Mouse (Mus musculus) embryonic stem cell, embryonic (primary cell): ENCODE measurements around the gene Ppp2r5a.

ENCODE experiments used
- CTCF ChIA-PET, 4 experiments: fragments of 300-600 bp in 2 of 4; fragments of 350-600 bp in 2 of 4; sonication (Branson Sonifier 250); formaldehyde crosslinking; loops; one replicate each; lab custom pipeline; 2022; ENCODE audit warnings: inconsistent platforms in 2 of 4; lab: Charles Lee
- POLR2A ChIA-PET, 4 experiments: fragments of 300-600 bp in 2 of 4; fragments of 350-600 bp in 2 of 4; sonication (Branson Sonifier 250); formaldehyde crosslinking; loops; one replicate each; lab custom pipeline; 2022; ENCODE audit warnings: antibody characterized with exemption in 4 of 4, inconsistent platforms in 1 of 4; lab: Charles Lee

Gene Ppp2r5a

GRCm38 (mm10) chr1:191326233-191326882, 76.7 kb downstream of the Ppp2r5a start:
- ChIA-PET CTCF (interaction anchor here (0.5 to 2.2 kb wide), 14 partner anchors 9 to 865 kb away, joined by 3 to 13 read pairs (median 4); partner anchors contain the start of genes Dtl (in 1 of the 4), Ints7 (in 1 of the 4) and Nenf (in 1 of the 4)), POLR2A (interaction anchor here (0.6 to 3.3 kb wide), 31 partner anchors 8 to 664 kb away, joined by 3 to 27 read pairs (median 5); partner anchors contain the start of genes Dtl (in 2 of the 4), Ints7 (in 2 of the 4), Nenf (in 2 of the 4) and Flvcr1 (in 1 of the 4))

GRCm38 (mm10) chr1:191325726-191326232, 77.3 kb downstream of the Ppp2r5a start, which contains the start of gene Tmem206:
TSS of gene Tmem206 (plus strand) at chr1:191325912.
- ChIA-PET CTCF (interaction anchor here (0.7 to 2.2 kb wide), 13 partner anchors 9 to 509 kb away, joined by 3 to 13 read pairs (median 4); partner anchors contain the start of genes Dtl (in 2 of the 4), Ints7 (in 2 of the 4) and Nenf (in 1 of the 4)), POLR2A (interaction anchor here (0.6 to 3.3 kb wide), 31 partner anchors 9 to 665 kb away, joined by 3 to 27 read pairs (median 5); partner anchors contain the start of genes Dtl (in 2 of the 4), Ints7 (in 2 of the 4), Nenf (in 2 of the 4) and Flvcr1 (in 1 of the 4))

GRCm38 (mm10) chr1:191324733-191325590, 78.1 kb downstream of the Ppp2r5a start:
- ChIA-PET CTCF (interaction anchor here (0.6 to 2.2 kb wide), 12 partner anchors 8 to 510 kb away, joined by 3 to 13 read pairs (median 4); partner anchors contain the start of genes Dtl (in 2 of the 4), Ints7 (in 2 of the 4) and Nenf (in 1 of the 4)), POLR2A (interaction anchor here (0.9 to 3.3 kb wide), 27 partner anchors 8 to 501 kb away, joined by 3 to 27 read pairs (median 5); partner anchors contain the start of genes Dtl (in 2 of the 4), Ints7 (in 2 of the 4), Nenf (in 2 of the 4) and Flvcr1 (in 1 of the 4))

- POLR2A ChIA-PET = no interaction called here
- CTCF ChIA-PET = interaction anchor here in 1 of 4 experiments (0.7 kb wide), 1 partner anchor 665 kb away, joined by 3 read pairs; no protein-coding TSS in a partner anchor
Observed at GRCm38 (mm10) chr1:191323381-191323780, 79.7 kb downstream of the Ppp2r5a start.

- CTCF ChIA-PET = no interaction called here
- POLR2A ChIA-PET = no interaction called here
Observed at GRCm38 (mm10) chr1:191318686-191319085, 84.4 kb downstream of the Ppp2r5a start.

GRCm38 (mm10) chr1:191317591-191318196, 85.4 kb downstream of the Ppp2r5a start, which contains the start of gene Nenf:
TSS of gene Nenf (minus strand) at chr1:191318194.
- CTCF ChIA-PET = interaction anchor here in 3 of 4 experiments (1.0 to 1.9 kb wide), 9 partner anchors 8 to 500 kb away, joined by 3 to 11 read pairs (median 6); partner anchors contain the start of gene Tmem206 (in 2 of the 3)

GRCm38 (mm10) chr1:191316818-191317217, 86.3 kb downstream of the Ppp2r5a start:
- POLR2A ChIA-PET = interaction anchor here in 3 of 4 experiments (0.6 to 2.1 kb wide), 17 partner anchors 9 to 527 kb away, joined by 3 to 18 read pairs (median 3); partner anchors contain the start of genes Dtl (in 2 of the 3), Ints7 (in 2 of the 3), Tmem206 (in 2 of the 3) and Flvcr1 (in 1 of the 3)
- CTCF ChIA-PET = interaction anchor here (0.6 to 1.9 kb wide), 15 partner anchors 9 to 1433 kb away, joined by 3 to 11 read pairs (median 3); partner anchors contain the start of gene Tmem206 (in 2 of the 4)

More at GRCm38 (mm10) chr1:191317591-191318196, 85.4 kb downstream of the Ppp2r5a start, which contains the start of gene Nenf:
- POLR2A ChIA-PET = interaction anchor here in 3 of 4 experiments (0.5 to 2.1 kb wide), 17 partner anchors 8 to 626 kb away, joined by 3 to 18 read pairs (median 3); partner anchors contain the start of genes Dtl (in 3 of the 3), Ints7 (in 3 of the 3), Tmem206 (in 2 of the 3) and Flvcr1 (in 1 of the 3)

GRCm38 (mm10) chr1:191313926-191314325, 89.1 kb downstream of the Ppp2r5a start:
- CTCF ChIA-PET = no interaction called here
- POLR2A ChIA-PET = interaction anchor here in 2 of 4 experiments (1.0 to 1.9 kb wide), 3 partner anchors 12 to 84 kb away, joined by 3 to 5 read pairs (median 5); partner anchors contain the start of gene Tmem206 (in 1 of the 2)

- POLR2A ChIA-PET = interaction anchor here in 3 of 4 experiments (0.6 to 1.9 kb wide), 13 partner anchors 13 to 516 kb away, joined by 3 to 11 read pairs (median 4); partner anchors contain the start of genes Tmem206 (in 2 of the 3), Dtl (in 1 of the 3), Flvcr1 (in 1 of the 3) and Ints7 (in 1 of the 3)
- CTCF ChIA-PET = interaction anchor here (0.6 to 2.4 kb wide), 28 partner anchors 8 to 651 kb away, joined by 3 to 20 read pairs (median 4); partner anchors contain the start of genes Tmem206 (in 3 of the 4) and Nek2 (in 1 of the 4)
Observed at GRCm38 (mm10) chr1:191313158-191313557, 89.9 kb downstream of the Ppp2r5a start.

GRCm38 (mm10) chr1:191312513-191312941, 90.5 kb downstream of the Ppp2r5a start:
- POLR2A ChIA-PET = interaction anchor here in 3 of 4 experiments (0.5 to 1.9 kb wide), 29 partner anchors 13 to 516 kb away, joined by 3 to 17 read pairs (median 4); partner anchors contain the start of genes Tmem206 (in 3 of the 3), Dtl (in 2 of the 3), Ints7 (in 2 of the 3) and Flvcr1 (in 1 of the 3)
- CTCF ChIA-PET = interaction anchor here (0.6 to 2.4 kb wide), 86 partner anchors 8 to 1278 kb away, joined by 3 to 20 read pairs (median 4); partner anchors contain the start of genes Tmem206 (in 4 of the 4), Traf5 (in 2 of the 4), Dtl (in 1 of the 4) and Ints7 (in 1 of the 4)

- ChIA-PET CTCF (interaction anchor here in 3 of 4 experiments (0.7 to 2.4 kb wide), 11 partner anchors 12 to 653 kb away, joined by 3 to 20 read pairs (median 6); partner anchors contain the start of gene Tmem206 (in 2 of the 3)), POLR2A (interaction anchor here in 2 of 4 experiments (1.5 to 1.9 kb wide), 5 partner anchors 15 to 510 kb away, joined by 3 to 9 read pairs (median 5); partner anchors contain the start of genes Nek2 (in 1 of the 2) and Tmem206 (in 1 of the 2))
Observed at GRCm38 (mm10) chr1:191311296-191311898, 91.7 kb downstream of the Ppp2r5a start.

GRCm38 (mm10) chr1:191307766-191308455, 95.2 kb downstream of the Ppp2r5a start:
- ChIA-PET POLR2A (interaction anchor here in 1 of 4 experiments (1.0 to 1.2 kb wide), 3 partner anchors 23 to 527 kb away, joined by 3 to 5 read pairs (median 3); partner anchors contain the start of genes Dtl and Ints7), CTCF (interaction anchor here (0.6 to 2.1 kb wide), 27 partner anchors 8 to 1680 kb away, joined by 3 to 16 read pairs (median 4); partner anchors contain the start of genes Flvcr1 (in 1 of the 4) and Nenf (in 1 of the 4))

- CTCF ChIA-PET = interaction anchor here (0.6 to 2.1 kb wide), 4 partner anchors 18 to 146 kb away, joined by 3 to 16 read pairs (median 3); no protein-coding TSS in a partner anchor
Observed at GRCm38 (mm10) chr1:191306316-191306715, 96.8 kb downstream of the Ppp2r5a start.

GRCm38 (mm10) chr1:191305610-191306009, 97.5 kb downstream of the Ppp2r5a start:
- ChIA-PET POLR2A (no interaction called here), CTCF (interaction anchor here (0.6 to 1.5 kb wide), 19 partner anchors 17 to 1475 kb away, joined by 3 to 7 read pairs (median 4); partner anchors contain the start of genes Nek2 (in 1 of the 4) and Tmem206 (in 1 of the 4))

More at GRCm38 (mm10) chr1:191306316-191306715, 96.8 kb downstream of the Ppp2r5a start:
- POLR2A ChIA-PET = interaction anchor here in 1 of 4 experiments (0.6 kb wide), 1 partner anchor 624 kb away, joined by 5 read pairs; no protein-coding TSS in a partner anchor
